Mouse (Mus musculus) testis, adult 2 months (tissue): ENCODE results near the gene Mms22l. TPM values are rescaled to one million over a fixed set of nuclear protein-coding genes. Genes with fewer than 3 reads are reported as not detected.

Experiments used
- H3K27ac ChIP-seq: fragments of 200-500 bp; 2 replicates; pipeline ENCODE4 v1.5.1; 2012; ENCODE audit warnings: low read depth, low read length; ENCODE audit not compliant: control insufficient read depth, insufficient read depth
- H3K27me3 ChIP-seq: fragments of 200-500 bp; 2 replicates; pipeline ENCODE4 v1.6.1; 2012; ENCODE audit warnings: mild to moderate bottlenecking, low read length, moderate library complexity; ENCODE audit not compliant: control insufficient read depth, insufficient read depth
- H3K36me3 ChIP-seq: fragments of 200-500 bp; 2 replicates; pipeline ENCODE4 v1.6.1; 2012; ENCODE audit warnings: mild to moderate bottlenecking, low read length; ENCODE audit not compliant: control insufficient read depth, insufficient read depth
- H3K4me1 ChIP-seq: fragments of 200-500 bp; 2 replicates; pipeline ENCODE4 v1.6.1; 2012; ENCODE audit warnings: low read length; ENCODE audit not compliant: control insufficient read depth, insufficient read depth
- H3K4me3 ChIP-seq: fragments of 200-500 bp; 2 replicates; pipeline ENCODE4 v1.5.1; 2012; ENCODE audit warnings: low read depth, mild to moderate bottlenecking, low read length, moderate library complexity, mixed read lengths; ENCODE audit not compliant: control insufficient read depth
- CTCF ChIP-seq: fragments of 200-500 bp; IDR thresholded peaks from 2 replicates; pipeline ENCODE4 v1.5.1; 2012; ENCODE audit warnings: low read depth, mild to moderate bottlenecking, inconsistent platforms, low read length, moderate library complexity; ENCODE audit not compliant: control insufficient read depth, insufficient read depth, insufficient replicate concordance
- POLR2A ChIP-seq: fragments of 200-500 bp; IDR thresholded peaks from 2 replicates; pipeline ENCODE4 v1.6.1; 2012; ENCODE audit warnings: low read depth, mild to moderate bottlenecking, inconsistent platforms, low read length, moderate library complexity; ENCODE audit not compliant: control insufficient read depth
- polyA plus RNA-seq: library from polyadenylated mRNA; depleted of rRNA; stranded (reverse); fragments of >200 nt; gene quantifications from 2 replicates; pipeline ENCODE4 v1.2.3, GENCODE M21; 2012

Mms22l gene
- polyA plus RNA-seq, 1 experiment: 6.9 TPM

- no peaks in the 10 kb centered on the region for H3K36me3 ChIP-seq
- no peaks in the 10 kb centered on the region for H3K27me3 ChIP-seq
- no peak for TF ChIP-seq CTCF
- no peak overlapping the region for H3K4me3 ChIP-seq
- H3K4me1 ChIP-seq: no peaks in the 10 kb centered on the region
- H3K27ac ChIP-seq: no peak overlapping the region
These were observed 98.6 kb downstream of the Mms22l start for GRCm38 (mm10) chr4:24594824-24595223.

- no peak overlapping the region for H3K27ac ChIP-seq
- no peaks in the 10 kb centered on the region for H3K27me3 ChIP-seq
- no peak overlapping the region for H3K4me3 ChIP-seq
- no peaks in the 10 kb centered on the region for H3K4me1 ChIP-seq
- no peaks in the 10 kb centered on the region for H3K36me3 ChIP-seq
- TF ChIP-seq POLR2A: no peak
- no peak for TF ChIP-seq CTCF
These were observed 100.8 kb downstream of the Mms22l start for GRCm38 (mm10) chr4:24596942-24597611.

- Histone ChIP-seq H3K27me3 (no peaks in the 10 kb centered on the region), H3K4me1 (no peaks in the 10 kb centered on the region), H3K36me3 (no peaks in the 10 kb centered on the region), H3K4me3 (no peak overlapping the region), H3K27ac (no peak overlapping the region)
- TF ChIP-seq CTCF (no peak), POLR2A (no peak)
These were observed 102.4 kb downstream of the Mms22l start for GRCm38 (mm10) chr4:24598637-24599036.

GRCm38 (mm10) chr4:24601711-24602110 lies 105.5 kb downstream of the Mms22l start:
- Histone ChIP-seq H3K4me1 (no peaks in the 10 kb centered on the region), H3K4me3 (no peak overlapping the region), H3K27me3 (no peaks in the 10 kb centered on the region), H3K27ac (no peak overlapping the region), H3K36me3 (no peaks in the 10 kb centered on the region)
- no peak for TF ChIP-seq POLR2A
- TF ChIP-seq CTCF: no peak

GRCm38 (mm10) chr4:24609085-24609484 lies 112.8 kb downstream of the Mms22l start:
- no peak overlapping the region for H3K4me3 ChIP-seq
- TF ChIP-seq POLR2A: no peak
- no peak for TF ChIP-seq CTCF
- H3K27ac ChIP-seq: no peak overlapping the region
- H3K36me3 ChIP-seq: no peaks in the 10 kb centered on the region
- no peaks in the 10 kb centered on the region for H3K27me3 ChIP-seq
- no peaks in the 10 kb centered on the region for H3K4me1 ChIP-seq

GRCm38 (mm10) chr4:24609564-24609963 lies 113.3 kb downstream of the Mms22l start:
- H3K4me3 ChIP-seq: no peak overlapping the region
- no peak overlapping the region for H3K27ac ChIP-seq
- no peaks in the 10 kb centered on the region for H3K36me3 ChIP-seq
- no peak for TF ChIP-seq POLR2A
- no peak for TF ChIP-seq CTCF
- no peaks in the 10 kb centered on the region for H3K4me1 ChIP-seq
- H3K27me3 ChIP-seq: no peaks in the 10 kb centered on the region

GRCm38 (mm10) chr4:24620005-24620404 lies 123.8 kb downstream of the Mms22l start:
- H3K36me3 ChIP-seq: no peaks in the 10 kb centered on the region
- TF ChIP-seq CTCF (no peak), POLR2A (no peak)
- H3K4me1 ChIP-seq: no peaks in the 10 kb centered on the region
- no peak overlapping the region for H3K4me3 ChIP-seq
- H3K27ac ChIP-seq: no peak overlapping the region
- no peaks in the 10 kb centered on the region for H3K27me3 ChIP-seq
